Mouse (Mus musculus) lung, postnatal 36 days (tissue): ENCODE results near the gene Isoc2a.
"Not testable (repeated sequence)": the region's sequence is repeated elsewhere in the genome, so short reads cannot be mapped to it uniquely, and the experiment has no call there.

Source experiments
- DNase-seq: peaks from one replicate; pipeline ENCODE4 v3.0.0; 2022; ENCODE audit warnings: mixed read lengths

The Isoc2a gene

GRCm38 (mm10) chr7:4865579-4866493 lies 11.1 kb upstream of the Isoc2a start:
- peak; percentile 98 for DNase-seq

DNA sequence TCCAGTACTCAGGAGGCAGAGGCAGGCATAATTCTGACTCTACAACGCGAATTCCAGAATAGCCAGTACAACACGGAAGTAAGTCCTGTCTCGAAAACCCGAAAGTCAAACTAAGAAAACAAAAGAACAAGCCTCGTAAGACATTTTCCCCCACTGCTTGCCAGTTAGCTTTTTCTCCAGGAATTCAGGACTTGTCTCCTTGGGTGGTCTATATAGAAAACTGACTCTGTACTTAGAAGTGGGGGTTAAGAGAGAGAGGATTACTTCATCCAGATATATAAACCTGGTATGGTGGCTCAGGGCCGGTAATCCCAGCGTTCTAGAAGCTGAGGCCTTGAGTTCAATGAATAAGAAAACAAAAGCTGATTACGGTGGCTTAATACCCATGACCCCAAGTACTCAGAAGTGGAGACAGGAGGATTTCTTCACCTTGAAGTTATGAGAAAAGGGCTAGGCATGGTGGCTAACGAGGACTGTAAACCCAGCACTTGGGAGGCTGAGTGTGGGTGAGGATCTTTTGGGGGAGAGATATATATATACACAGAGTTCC lies 10.2 kb upstream of the Isoc2a start:
- DNase-seq, result no peak

DNA sequence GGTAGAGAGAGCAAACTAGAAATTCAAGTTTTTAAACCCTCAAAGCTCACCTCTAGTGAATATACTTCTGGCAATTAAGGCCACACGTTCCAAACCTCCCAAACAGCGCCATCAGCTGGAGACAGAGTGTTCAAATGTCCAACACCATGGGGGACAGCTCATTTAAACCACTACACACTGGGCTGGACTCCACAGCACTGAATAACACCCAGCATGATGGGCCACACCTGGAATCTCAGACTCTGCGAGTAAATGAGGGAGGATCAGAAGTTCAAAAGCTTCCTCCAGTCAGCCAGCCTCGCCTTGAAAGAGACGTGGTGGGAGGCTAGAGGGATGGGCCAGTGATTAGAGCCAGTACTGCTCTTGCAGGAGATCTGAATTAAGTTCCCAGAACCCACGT lies 6.8 kb upstream of the Isoc2a start, which contains the start of gene Isoc2b:
TSS of gene Isoc2b (minus strand) at position 126 of the 400 bp plus-strand sequence.
- DNase-seq, result no peak

DNA sequence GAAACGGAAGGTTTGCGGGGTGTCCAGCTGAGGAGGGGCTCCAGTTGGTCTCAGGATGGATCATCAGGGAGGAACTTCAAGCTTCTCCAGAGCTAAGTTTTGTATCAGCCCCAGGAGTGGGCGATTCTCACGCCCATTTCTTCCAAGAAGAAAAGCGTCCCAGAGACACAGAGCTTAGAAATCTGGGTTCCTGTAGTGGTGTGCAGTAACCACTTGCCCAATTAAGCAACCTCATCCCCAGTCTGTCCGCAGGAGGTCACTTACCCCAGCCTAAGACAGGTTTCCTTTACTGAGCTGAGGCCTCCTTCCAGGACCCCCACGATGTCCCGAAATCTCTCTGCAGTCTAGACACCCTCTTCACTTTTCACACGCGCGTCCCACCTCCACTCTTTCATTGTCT lies 273 bp downstream of the Isoc2a start:
- DNase-seq, result peak; percentile 7

DNA sequence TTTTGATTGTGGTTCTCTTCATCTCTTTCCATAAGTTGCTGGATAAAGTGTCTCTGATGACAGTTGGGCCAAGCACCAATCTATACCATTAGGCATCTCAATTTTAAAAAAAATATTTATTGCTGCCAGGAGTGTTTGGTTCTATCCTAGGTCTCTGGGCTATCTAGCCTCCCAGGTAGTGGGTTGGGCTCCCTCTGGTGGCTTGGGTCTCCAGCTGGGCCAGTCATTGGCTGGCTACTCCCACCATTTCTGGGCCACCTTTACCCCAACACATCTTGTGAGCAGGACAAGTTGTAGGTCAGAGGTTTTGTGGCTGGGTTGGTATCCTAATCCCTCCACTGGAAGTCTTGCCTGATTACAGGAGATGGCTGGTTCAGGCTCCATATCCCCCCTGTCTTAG lies 1.2 kb downstream of the Isoc2a start:
- peak; percentile 54 for DNase-seq

- DNase-seq, result not testable (repeated sequence)
Observed at GRCm38 (mm10) chr7:4879036-4879435, 2.1 kb downstream of the Isoc2a start.

DNA sequence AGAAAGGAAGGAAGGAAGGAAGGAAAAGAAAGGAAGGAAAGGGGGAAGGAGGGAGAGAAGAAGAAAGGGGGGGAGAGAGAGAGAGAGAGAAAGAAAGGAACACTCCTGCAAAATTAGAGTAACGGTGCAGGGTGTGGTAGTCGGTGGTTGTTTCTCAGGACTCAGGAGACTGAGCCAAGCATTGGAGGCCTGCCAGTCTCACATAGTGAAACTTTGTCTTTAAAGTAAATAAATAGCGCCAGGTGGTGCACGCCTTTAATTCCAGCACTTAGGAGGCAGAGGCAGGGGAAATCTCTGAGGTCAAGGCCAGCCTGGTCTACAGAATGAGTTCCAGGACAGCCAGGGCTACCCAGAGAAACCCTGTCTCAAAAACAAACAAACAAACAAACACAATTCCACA lies 9.7 kb downstream of the Isoc2a start:
- DNase-seq, result peak; percentile 67

GRCm38 (mm10) chr7:4895186-4895585 lies 18.2 kb downstream of the Isoc2a start:
- DNase-seq, result no peak

DNA sequence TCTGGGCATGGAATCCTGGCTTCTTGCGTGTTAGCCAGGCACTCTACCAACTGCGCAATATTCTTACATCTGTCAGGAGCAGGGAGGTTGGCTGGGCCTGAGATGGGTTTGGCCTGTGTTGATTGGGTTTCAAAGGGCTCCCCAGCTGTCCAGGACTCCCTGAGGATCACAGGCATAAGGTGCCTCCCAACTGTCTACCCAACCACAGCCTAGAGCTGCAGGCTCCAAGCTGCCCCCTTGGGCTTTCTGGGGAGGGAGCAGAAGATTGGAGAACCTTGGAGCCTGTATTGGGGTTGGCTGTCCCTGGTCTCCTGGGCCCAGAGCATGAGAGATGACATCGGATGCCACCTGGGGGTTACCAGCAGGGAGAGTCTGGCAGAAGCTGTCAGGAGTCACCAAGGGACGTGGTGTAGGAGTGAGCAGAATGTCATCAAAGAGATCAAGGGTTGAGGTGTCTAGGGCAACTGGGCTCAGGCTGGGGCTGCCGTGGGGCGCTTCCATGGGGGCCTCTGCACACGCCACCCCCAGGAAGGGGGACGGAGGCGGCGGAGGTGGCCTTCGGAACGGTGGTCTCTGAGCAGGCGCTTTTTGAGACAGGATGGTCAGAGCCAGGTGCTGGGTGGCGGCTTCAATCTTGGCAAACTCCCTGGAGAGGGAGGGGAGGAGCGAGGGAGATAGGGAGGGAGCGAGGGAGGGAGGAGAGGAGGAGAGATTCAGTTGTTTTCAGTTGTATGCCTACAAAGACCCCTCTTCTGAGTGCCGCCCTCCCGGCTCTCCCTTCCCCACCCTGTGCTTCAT lies 22.1 kb downstream of the Isoc2a start:
- DNase-seq, result peak; percentile 13

- DNase-seq, result peak; percentile 46
Observed at GRCm38 (mm10) chr7:4899649-4900522, 22.9 kb downstream of the Isoc2a start.

GRCm38 (mm10) chr7:4900523-4900851 lies 23.5 kb downstream of the Isoc2a start:
- no peak for DNase-seq

DNA sequence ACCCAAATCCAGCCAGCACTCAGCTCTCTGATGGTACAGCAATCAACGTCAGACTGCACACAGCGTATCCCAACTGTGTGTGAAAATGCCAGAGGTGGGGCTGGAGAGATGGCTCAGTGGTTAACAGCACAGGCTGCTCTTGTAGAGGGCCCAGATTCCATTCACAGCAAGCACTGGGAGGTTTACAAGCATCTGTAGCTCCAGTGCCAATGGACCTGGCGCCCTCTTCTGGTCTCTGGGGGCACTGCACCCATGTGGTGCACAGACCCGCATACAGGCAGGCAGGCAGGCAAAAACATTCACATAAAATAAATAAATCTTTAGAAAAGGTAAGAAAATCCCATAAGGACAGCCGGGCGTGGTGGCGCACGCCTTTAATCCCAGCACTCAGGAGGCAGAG lies 24.2 kb downstream of the Isoc2a start:
- DNase-seq, result peak; percentile 32

DNA sequence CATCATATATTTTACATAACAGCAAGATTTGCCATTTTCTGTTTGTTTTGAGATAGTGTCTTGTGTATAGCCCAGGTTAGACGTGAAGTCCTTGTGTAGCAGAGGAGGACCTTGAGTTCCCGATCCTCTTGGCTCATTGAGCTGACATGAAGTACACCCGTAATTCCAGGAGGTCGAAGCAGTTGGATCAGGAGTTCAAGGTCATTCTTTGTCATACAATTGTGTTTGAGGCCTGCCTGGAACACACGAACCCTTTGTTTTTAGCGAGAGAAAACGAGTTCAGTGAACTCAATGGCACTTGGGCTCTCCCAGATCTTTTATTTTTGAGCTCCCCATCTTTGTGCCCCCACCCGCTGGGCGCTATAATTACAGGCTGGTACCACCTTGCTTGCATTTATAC lies 25.5 kb downstream of the Isoc2a start:
- DNase-seq, result no peak

- DNase-seq, result no peak
Observed at GRCm38 (mm10) chr7:4906466-4906950, 29.6 kb downstream of the Isoc2a start, which contains the start of gene Gm36210. Gene Gm36210, minus strand, starts transcription at chr7:4906516.

GRCm38 (mm10) chr7:4911561-4911960 lies 34.6 kb downstream of the Isoc2a start:
- DNase-seq, result peak; percentile 81

DNA sequence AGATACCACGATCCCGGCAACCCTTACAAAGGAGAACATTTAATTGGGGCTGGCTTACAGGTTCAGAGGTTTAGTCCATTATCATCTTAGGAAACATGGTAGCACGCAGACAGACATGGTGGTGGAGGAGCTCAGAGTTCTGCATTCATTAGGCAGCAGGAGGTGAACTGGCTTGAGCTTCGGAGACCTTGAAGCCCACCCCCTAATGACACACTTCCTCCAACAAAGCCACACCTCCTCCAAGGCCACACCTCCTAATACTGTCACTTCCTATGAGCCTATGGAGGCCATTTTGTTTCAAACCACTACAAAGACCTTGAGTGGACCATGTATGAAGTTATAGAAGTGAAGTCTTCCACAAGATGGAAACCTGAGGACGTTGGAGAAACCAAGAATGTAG lies 35.3 kb downstream of the Isoc2a start:
- no peak for DNase-seq

DNA sequence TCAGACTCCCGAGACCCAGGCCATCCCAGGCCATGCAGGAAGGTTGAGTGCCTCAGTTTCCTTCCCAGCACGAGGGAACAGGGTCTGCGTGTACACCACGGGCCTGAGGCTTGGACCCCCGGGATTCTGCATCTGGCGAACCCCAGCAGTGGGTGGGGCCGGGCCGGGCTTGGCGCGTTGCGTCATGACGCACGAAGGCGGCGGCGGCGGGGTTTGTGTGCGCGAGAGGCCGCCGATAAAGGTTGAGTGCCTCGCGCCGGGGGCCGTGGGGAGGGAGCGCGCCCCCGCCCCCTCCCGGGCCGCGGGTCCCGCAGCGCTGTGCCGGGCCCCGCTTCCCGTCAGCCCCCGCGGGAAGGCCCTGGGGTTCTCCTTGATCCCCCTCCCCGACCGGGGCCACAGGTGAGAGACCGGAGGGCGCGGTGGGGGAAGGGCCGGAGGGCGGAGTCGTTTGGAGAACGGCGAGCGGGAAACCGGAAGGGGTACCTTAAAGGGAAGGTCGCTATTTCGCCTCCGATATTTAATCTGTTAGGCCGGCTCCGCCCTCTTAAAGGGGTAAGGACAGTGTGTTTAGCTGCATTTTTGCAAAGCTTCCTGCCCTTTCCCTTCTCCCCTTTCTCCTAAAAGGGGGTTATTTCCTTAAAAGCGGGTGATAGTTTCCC lies 38.2 kb downstream of the Isoc2a start, which contains the start of gene Zfp628:
TSS of gene Zfp628 (plus strand) at position 211 of the 659 bp plus-strand sequence.
- DNase-seq, result peak; percentile 97

- DNase-seq, result peak; percentile 38
Observed at GRCm38 (mm10) chr7:4915669-4916416, 38.9 kb downstream of the Isoc2a start.

GRCm38 (mm10) chr7:4917494-4917893 lies 40.5 kb downstream of the Isoc2a start:
- no peak for DNase-seq

DNA sequence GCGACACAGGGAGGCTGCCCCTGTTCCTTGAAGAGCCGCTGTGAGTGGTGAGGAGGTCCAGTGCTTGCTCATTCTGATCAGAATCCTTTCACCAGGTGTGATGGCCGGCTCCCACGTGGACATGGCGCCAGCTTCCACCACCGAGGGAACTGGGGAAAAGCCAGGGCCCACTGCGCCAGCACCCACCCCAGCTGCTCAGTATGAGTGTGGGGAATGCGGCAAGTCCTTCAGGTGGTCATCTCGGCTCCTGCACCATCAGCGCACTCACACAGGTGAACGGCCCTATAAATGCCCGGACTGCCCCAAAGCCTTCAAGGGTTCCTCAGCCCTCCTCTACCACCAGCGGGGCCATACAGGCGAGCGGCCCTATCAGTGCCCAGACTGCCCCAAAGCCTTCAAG lies 41.7 kb downstream of the Isoc2a start:
- DNase-seq, result no peak

DNA sequence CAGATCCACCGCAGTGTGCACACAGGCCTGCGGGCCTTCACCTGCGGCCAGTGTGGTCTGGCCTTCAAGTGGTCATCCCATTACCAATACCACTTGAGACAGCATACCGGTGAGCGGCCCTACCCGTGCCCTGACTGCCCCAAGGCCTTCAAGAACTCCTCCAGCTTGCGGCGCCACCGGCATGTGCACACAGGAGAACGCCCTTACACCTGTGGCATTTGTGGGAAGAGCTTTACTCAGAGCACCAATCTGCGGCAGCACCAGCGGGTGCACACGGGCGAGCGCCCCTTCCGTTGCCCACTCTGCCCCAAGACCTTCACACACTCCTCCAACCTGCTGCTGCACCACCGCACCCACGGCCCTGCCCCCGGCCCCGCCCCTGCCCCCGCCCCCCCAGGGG lies 42.1 kb downstream of the Isoc2a start:
- DNase-seq, result no peak
